Mouse (Mus musculus) layer of hippocampus, postnatal 25 days (tissue): ENCODE results near the gene Rab31. TPM values are rescaled to one million over a fixed set of nuclear protein-coding genes. Genes with fewer than 3 reads are reported as not detected.
A peak's percentile ranks its signal among the peaks of the same experiment; 100 is the strongest.

ENCODE experiments used
- DNase-seq, 2 experiments: peaks; one replicate each; pipeline ENCODE4 v3.0.0; 2022; ENCODE audit warnings: mixed read lengths in 2 of 2, low spot score in 1 of 2; ENCODE audit errors: extremely low spot score in 1 of 2
- total RNA-seq, 2 experiments: library from RNA; stranded (reverse); gene quantifications; 2 replicates each; pipeline ENCODE4 v1.2.3; 2021

Gene Rab31
- 10 to 100 TPM; 55.7 to 59.0 TPM for total RNA-seq

DNA sequence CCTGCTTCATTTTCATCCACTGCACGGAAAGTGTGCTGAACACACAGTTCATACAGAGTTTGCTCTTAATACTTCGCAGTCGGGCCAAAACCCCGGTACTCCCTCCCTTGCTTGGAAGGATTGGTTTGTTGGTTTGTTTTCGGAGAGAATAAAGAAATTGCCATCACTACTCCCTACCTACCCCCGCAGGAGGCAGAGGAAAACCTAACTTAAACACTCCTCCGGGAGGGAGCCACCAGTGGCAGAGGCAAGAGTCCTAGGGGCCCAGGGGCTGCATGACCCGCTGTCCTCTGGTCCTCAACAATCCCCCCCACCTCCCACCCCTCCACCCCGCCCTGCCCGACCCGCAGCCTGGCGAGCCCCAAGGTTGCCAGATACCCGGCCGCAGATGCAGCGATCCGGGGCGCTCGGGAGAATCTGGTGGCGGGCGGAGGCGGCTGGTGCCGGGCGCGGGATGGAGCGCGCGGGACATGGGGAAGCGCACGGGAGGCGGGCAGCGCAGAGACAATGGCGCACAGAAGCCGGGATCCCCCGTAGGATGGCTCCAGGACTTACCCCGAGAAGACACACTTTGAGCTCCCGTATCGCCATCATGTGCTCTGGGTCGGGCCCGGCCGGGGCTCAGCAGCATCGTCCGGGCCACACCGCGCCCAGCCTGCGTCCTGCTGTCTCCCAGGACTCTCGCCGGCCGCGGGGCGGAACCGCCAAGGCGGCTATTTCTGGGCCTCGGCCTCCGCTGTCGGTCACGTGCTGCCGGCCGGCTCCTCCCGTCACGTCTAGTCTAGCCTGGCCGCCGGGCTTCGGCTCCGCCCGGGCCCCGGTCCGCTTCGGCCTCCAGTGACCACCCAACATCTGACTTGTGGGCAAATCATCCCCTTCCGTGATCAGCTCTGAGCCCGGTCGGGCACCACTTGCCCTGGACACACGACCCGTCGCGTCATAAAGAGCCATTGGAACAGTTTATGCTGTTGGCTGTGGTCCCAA is at the start of gene Rab31:
Gene Rab31, minus strand, starts transcription at position 802 of the 984 bp plus-strand sequence.
- peak; percentile 51 to 58 for DNase-seq

DNA sequence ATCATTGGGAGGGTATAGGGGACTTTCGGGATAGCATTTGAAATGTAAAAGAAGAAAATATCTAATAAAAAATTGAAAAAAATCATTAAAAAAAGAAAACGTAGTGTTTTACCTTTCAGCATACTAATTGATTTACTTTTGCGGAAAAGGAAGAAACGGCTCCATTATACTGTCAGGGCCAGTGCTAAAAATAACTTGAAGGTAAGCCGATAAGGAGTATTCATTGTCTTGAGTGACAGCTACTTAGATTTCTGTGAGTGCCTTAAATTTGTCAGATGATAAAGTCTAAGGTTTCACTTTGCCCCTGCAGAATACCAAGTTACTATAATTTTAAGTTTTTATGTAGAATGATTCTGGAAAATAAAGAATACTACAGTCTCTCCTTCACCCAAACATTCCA is 47.6 kb upstream of the Rab31 start:
- DNase-seq = no peak

DNA sequence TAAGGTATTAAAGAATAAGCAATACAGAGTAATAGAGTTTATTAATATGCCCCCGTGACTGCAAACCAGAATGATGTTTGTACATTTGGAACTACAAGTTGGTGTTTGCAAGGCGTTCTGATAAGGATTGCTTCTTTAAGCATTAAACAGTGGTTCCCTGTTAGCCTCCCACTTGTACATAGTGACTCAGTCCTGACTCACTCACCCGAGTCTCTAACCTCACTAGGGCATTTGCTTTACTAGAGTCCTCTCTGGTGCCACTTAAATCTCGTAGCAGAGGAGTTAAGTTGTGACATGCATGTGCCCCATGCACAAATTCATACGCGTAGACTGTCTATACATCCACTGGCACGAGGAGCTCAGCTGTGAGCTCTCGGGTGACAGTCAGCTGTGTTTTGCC is 41.2 kb upstream of the Rab31 start:
- DNase-seq = no peak

DNA sequence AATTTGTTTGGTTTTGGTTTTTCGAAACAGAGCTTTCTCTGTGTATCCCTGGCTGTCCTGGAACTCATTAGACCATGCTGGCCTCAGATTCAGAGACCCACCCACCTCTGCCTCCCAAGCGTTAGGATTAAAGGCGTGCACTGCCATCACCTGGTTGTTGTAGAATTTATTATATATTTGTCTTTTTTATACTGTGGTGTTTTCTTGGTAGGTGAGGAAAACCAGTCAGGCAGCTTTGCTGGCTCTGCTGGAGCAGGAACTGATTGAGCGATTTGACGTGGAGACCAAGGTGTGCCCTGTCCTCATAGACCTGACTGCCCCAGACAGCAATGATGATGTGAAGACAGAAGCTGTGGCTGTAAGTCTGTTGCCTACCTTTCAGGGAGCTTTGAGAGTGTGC is 38.5 kb upstream of the Rab31 start:
- DNase-seq = no peak

DNA sequence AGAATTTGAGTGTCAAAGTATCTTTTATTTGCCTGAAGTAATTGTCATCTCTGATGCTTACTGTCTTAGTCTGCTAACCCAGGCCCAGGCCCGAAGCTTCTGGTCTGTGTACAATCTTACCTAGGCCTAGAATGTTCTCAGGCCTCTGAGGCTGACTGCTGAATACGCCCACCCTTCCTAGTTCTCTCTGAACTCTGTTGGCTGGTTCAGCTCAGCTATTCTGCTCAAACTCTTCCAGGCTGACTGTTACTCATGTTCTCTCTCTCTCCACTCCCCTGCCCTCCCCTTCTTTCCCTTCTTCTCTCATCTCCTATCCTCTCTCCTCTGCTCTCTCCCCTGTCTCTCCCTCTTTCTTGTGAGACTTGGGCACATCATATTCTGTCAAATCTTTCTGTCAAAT is 33.9 kb upstream of the Rab31 start:
- no peak for DNase-seq

DNA sequence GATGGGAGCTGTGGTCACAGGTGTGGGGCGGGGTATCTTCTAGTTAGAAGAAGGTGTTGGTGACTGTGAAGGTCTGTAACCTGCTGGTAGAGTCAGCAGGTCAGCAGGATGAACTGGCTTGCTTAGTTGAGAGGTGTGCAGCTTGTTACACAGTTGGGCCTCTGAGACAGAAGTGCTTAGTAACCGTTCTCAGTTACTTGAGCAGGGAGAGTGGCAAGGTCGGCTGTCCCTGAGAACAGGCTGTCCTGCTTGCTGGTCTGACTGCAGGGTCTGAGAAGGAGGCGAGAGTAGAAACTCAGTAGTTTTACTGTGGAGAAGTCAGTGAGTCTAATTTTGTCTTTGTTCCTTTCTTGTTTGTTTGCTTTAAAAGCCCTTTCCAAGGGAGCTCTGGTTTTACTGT is 33.4 kb upstream of the Rab31 start:
- no peak for DNase-seq

DNA sequence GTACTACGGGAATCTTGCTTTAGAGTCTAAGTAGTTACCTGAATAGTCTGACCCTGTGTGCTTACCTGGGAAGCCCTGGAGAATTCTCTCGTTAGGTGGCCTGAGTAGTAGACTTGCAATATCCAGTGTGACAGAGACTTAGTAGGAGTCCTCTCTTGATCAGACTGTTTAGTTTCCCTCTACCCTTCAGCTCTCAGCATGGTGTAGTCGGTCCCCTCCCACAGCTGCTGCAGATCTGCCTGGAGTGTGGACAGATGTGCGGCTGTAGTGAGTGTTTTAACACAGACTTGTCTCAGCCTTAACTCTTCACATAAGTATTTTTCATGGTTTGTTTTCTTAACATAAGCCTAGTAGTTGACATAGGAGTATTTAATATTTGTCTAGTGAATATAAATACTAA is 29.5 kb upstream of the Rab31 start:
- no peak for DNase-seq

DNA sequence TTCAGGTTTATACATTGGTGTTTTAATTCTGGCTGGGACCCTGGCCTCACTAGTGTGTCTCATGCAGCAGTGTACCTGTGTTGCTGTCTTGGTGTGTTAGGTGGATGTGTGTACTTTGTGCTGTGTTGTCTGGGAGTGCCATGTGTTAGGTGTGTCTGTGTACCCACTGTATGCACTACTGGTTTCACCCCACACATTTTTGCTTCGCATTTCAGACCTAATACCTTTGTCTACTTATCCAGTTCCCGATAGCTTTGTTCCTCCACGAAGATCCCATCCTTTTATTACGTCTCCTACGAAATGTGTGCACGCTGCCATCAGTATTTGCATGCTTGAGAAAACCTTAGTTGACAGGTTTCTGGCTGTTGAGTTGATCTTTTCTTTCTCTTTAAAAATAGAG is 27.9 kb upstream of the Rab31 start:
- no peak for DNase-seq

DNA sequence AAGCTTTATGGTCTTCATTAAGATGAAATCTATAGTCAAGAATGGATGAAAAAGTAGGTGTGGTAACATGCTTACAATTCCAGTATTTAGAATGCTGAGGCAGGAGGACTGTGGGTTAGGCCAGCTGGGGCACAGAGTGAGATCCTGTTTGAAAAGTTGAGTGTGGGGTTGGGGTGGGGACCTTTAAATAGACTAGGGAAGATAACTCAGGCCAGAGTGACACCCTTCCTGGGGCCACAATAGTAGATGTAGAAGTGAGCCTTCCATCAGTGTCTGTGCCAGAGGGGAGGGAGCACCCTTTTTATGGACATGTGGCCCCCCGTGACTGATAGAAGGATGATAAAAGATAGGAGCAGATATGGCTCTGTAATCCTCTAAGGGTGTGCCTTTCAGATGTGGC is 26.8 kb upstream of the Rab31 start:
- DNase-seq = no peak

DNA sequence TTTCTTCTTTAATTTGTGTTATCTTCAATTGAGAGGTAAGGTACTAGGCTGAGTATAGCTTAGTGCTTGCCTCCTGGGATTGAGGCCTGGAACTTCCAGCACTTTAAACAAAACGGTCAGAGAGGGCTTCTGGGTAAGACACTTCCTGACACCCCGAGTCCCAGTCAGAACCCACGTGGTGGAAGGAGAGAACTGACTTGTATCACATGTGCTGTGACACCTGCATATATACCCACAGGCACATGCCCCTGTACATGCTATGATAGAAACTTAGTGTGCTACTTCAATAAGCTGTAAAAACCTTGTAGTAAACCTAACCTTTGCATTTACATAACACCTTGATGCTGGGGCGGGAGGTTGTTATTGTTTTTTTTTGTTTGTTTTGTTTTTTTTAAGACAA is 25.9 kb upstream of the Rab31 start:
- DNase-seq = no peak

DNA sequence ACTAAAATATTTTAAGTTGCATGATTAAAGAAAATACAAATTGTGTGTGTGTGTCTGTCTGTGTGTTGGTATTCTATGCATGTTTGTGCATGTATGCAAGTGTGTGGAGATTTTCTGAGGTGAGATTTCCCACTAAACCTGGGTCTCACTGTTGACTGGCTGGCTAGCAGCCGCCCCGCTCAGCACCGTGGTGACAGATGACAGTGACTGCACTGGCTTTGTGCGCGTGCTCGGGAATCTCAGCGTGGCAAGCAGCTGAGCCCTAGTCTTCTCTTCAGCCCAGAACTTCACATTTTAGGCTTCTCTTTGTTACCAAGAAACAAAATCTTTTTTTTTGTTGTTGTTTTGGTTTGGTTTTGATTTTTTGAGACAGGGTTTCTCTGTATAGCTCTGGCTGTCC is 23.5 kb upstream of the Rab31 start:
- DNase-seq = no peak

DNA sequence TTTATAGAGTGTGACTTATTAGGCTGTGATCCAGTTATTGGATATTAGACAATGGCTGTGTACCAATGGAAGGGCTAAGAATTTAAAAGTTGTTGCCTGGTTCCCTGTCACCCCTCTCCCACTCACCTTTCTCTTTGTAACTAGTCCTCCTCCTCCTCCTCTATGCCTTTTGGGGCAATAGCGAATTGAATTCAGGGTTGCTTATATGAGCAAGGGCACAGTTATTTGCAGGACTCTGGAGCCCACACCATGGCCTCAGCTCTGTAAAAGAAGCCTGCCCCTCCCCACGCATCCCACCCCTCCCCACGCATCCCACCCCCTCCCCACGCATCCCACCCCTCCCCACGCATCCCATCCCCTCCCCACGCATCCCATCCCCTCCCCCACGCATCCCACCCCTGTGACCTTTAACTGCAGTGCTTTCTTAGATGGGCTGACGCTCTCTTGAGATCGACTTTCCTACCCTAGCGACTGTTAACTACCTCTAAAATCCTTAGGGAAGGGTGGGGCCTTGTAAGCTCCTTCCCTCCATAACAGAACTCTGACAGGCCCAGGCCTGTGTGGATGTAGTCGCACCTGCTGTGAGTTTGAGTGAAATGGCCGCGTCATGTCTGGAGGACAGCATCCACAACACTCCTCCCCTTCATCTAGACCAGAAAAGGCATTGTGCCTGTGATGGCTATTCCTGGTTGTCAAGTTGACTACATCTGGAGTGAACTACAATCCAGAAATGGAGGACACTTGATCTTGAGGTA is 21.7 kb upstream of the Rab31 start:
- DNase-seq = no peak

DNA sequence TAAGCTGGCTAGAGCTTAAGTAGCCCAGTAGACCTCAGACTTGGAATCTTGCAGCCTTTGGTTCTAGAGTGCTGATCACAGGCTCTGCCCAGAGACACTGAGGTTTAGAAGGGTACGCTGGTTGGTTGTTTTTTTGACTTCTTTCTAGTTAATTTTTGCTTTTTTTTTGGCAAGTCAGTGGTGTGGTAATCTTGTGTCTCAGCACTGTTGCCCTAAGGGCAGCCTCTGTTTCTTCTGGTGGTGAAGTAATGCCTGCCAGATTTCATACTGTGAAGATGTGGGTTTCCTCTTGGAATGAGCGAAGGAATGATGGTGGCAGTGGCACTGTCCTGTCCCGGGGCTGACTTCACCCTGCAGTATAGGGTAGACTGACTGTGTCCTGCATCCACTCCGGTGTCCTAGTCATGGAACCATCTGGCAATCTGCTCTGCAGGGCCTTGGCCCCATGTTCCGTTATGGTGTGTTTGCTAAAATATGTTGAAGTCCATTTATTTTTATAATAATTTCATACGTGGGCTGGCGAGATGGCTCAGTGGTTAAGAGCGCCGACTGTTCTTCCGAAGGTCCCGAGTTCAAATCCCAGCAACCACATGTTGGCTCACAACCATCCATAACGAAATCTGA is 20.9 kb upstream of the Rab31 start:
- no peak for DNase-seq

DNA sequence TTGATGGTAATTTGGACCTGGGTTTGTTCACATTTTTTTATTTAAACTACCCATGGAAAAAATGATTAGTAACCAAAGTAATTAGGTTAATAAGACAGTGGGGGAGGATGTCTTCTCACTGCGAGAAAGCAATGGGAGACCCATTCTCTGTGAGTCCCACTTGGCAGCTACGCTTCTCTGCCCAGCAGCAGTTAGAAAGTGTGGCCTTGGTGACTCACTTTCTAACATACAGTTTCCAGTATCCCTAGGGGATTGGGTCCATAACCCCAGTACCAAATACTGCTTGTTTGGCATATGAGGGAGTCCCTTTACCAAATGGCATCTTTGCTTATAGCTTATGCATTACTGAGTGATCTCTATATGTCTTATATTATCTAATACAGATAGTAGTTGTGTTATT is 18.6 kb upstream of the Rab31 start:
- DNase-seq = no peak

DNA sequence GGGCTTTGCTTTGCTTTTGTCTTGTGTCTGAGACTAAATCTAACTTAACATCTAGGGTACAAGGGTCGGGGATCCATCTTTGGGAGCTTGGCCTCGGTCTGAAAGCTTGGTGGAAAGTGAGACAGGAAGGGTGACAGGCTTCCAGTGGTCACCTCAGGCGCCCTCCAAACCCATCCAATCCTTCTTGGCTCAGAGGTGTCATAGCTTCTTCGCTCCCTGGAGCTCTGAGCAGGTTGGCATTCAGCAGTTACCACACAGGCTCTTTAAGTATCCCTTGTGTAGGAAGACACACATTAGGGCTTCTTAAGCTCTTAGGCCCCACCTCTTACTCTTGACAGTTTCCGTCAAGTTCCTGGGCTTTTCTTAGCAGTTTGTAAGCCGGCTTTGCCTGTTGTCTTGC is 17.0 kb upstream of the Rab31 start:
- DNase-seq = no peak

DNA sequence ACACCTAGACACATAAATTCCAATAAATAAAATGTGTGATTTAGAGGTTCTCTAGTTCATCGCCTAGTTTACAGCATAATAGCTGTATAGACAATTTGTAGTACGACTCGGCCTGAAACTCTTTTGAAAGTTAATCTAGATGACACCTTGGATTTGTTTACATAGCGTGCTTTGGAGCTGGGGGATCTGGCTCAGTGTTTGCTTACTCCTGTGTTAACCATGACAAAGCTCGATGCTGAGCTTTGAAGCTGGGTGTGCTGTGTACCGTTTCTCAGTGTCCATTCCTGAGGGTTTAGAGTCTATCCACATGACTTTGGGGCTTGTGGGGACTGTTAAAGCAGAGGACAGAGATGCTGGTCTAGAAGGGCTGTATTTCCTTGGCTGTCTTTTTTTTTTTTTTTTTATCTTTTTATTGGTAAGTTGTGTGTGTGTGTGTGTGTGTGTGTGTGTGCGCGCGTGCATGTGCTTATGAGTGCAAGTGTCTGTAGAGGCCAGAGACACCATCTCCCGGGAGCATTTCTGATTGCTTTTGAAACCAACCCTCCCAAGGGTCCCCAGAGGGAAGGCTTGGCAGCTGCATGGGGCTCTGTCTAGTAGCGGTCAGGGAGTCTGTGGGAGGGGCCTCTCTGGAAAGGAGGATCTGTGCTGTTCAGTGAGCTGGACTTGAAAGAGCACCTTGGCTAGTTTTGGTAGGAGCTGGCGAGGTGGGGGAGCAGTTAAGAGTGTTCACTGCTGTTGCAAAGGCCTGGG is 16.2 kb upstream of the Rab31 start:
- DNase-seq = no peak

DNA sequence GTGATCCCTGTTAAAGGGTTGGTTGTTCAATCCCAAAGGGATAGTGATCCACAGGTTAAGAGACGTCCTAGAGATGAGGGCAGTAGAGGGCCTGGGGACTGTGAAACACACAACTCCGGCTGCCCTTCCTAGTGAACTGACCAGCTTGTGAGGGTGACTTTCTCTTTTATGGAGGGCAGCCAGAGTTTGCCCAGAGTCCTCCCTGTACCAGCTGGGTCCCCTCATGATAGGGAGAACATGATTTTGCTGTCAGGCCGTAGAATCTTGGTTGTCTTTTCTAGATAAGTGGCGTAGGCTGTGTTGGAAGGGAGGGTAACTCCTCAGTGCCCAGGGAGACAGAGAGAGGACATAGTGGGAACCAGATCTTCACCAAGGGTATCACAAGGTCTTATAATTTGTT is 14.7 kb upstream of the Rab31 start:
- no peak for DNase-seq

DNA sequence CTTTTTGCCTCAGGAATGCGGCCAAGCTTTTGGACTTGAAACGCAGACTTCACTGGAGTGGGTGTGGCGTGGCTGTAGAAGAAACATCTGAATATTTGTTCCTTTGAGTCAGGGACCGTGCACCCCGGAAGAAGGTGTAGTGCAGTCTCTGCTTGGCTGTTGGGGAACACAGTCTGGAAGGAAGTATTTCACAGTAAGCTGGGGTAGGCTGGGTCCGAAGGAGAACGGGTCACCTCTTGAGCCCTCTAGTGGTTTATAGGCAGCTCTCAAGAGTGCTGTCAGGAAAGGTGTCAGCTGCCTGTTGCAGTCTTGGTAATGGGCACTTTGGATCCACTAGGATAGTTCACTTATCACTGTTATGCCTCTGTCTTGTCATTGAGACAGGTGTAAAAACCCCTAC is 13.7 kb upstream of the Rab31 start:
- no peak for DNase-seq

DNA sequence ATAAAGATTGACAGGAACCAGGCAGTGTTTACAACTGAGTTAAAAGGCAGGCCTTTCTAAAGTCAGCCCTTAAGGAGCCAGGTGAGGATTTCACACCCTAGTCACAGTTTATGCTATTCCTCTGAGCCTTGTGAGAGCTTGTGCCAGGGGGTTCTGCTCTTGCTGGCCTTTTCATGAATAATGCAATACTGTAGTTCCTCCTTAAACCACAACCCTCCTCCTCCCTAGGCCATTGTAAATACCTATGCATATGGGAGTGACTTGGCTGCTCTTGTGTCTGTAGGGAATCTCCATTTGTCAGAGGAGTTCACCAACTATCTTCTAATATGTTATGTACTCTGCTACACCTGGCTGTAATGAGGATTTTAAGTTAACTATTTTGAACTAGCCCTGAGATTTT is 13.2 kb upstream of the Rab31 start:
- DNase-seq = no peak

DNA sequence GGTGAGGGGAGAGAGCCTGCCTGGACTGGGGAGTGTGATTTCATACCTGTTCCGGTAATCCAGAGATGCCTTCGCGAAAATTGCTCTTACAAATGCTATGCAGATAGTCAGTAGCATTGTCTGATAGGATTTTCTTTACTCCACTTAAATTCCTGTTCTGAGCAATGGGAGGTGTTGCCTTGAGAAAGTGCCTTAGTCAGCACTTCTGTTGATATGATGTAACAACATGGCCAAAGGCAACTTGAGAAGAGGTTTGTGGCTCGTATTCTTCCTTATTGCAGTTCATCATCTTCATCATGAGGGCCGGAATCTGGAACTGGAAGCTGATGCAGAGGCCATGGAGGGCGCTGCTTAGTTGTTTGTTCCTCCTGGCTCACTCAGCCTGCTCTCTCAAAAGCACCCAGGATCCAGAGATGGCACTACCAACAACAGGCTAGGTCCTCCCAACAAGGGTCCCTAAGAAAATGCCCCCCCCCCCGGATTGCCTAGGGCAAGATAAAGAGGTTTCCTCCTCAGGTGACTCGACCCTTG is 12.1 kb upstream of the Rab31 start:
- DNase-seq = no peak
